Mouse (Mus musculus): ENCODE measurements around the gene Ilk. TPM values are rescaled to one million over a fixed set of nuclear protein-coding genes. Genes with fewer than 3 reads are reported as not detected.

Ilk gene
- polyA plus RNA-seq, 1 experiment from 2014 or later: 384 TPM

GRCm38 (mm10) chr7:105769959-105770358 lies 33.6 kb downstream of the Ilk start:
- Histone ChIP-seq H3K27ac (ENCODE audit: poor library complexity, severe bottlenecking) (no peak overlapping the region), H3K36me3 (peaks cover 40% of the 10 kb centered on the region)
- 84% methylated on average over 3 of the region's 3 CpGs for WGBS

DNA sequence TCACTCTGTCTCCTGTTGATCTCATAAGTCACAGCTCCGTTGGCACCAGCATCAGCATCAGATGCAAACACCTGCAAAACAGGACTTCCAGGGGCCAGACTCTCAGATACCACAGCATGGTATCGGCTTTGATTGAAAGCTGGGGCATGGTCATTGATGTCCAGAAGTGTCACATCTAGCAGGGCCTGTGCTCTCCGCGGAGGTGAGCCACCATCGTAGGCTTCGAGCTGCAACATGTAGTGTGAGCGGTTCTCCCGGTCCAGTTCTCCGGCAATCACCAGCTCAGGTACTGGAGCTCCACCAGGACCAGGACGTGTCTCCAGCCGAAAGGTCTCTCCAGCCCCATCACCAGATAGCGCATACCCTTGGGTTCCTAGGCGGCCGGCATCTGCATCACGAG lies 35.9 kb downstream of the Ilk start:
- no peak overlapping the region for H3K9ac ChIP-seq
- H3K4me1 ChIP-seq (replicated peaks): peaks cover 36% of the 10 kb centered on the region
- H3K9me3 ChIP-seq (replicated peaks): no peaks in the 10 kb centered on the region
- no peak for ATAC-seq (ENCODE audit: insufficient number of reproducible peaks, low FRiP score)
- H3K36me3 ChIP-seq: peaks cover 28% of the 10 kb centered on the region
- no peak overlapping the region for H3K4me2 ChIP-seq
- no peak overlapping the region for H3K27ac ChIP-seq (ENCODE audit: poor library complexity, severe bottlenecking)
- H3K27me3 ChIP-seq (replicated peaks): no peaks in the 10 kb centered on the region
- whole genome bisulfite sequencing: 91% methylated on average over 15 of the region's 15 CpGs
- H3K4me3 ChIP-seq: no peak overlapping the region

More at GRCm38 (mm10) chr7:105769959-105770358, 33.6 kb downstream of the Ilk start:
- H3K4me3 ChIP-seq: no peak overlapping the region
- H3K4me1 ChIP-seq (replicated peaks): peaks cover 31% of the 10 kb centered on the region
- ATAC-seq (ENCODE audit: insufficient number of reproducible peaks, low FRiP score): no peak
- H3K27me3 ChIP-seq (replicated peaks): no peaks in the 10 kb centered on the region
- no peaks in the 10 kb centered on the region for H3K9me3 ChIP-seq (replicated peaks)
- no peak overlapping the region for H3K9ac ChIP-seq
- H3K4me2 ChIP-seq: no peak overlapping the region

DNA sequence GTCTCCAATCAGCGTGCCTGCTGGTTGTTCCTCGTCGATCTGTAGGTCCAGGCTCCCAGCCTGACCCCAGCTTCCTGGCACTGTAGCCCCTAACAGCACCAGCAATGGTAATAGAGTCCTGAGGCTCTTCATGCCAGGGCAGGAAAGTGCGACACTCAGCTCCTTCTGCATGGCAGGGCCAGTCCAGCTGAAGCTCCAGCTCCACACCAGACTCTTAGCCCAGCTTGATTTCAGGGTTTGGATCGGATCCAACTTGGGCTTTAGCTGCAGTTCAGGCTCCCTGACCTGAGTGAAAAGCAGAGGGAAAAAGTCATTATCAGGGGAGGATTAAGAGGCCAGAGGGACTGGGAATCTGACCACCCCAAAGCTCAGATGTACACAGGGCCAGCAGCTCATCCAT lies 36.6 kb downstream of the Ilk start:
- 75% methylated on average over 5 of the region's 5 CpGs for WGBS
- H3K4me2 ChIP-seq: no peak overlapping the region
- no peak overlapping the region for H3K27ac ChIP-seq (ENCODE audit: poor library complexity, severe bottlenecking)
- no peak overlapping the region for H3K4me3 ChIP-seq
- peaks cover 36% of the 10 kb centered on the region for H3K4me1 ChIP-seq (replicated peaks)
- H3K9me3 ChIP-seq (replicated peaks): no peaks in the 10 kb centered on the region
- peaks cover 28% of the 10 kb centered on the region for H3K36me3 ChIP-seq
- no peak for ATAC-seq (ENCODE audit: insufficient number of reproducible peaks, low FRiP score)
- no peak overlapping the region for H3K9ac ChIP-seq
- no peaks in the 10 kb centered on the region for H3K27me3 ChIP-seq (replicated peaks)

DNA sequence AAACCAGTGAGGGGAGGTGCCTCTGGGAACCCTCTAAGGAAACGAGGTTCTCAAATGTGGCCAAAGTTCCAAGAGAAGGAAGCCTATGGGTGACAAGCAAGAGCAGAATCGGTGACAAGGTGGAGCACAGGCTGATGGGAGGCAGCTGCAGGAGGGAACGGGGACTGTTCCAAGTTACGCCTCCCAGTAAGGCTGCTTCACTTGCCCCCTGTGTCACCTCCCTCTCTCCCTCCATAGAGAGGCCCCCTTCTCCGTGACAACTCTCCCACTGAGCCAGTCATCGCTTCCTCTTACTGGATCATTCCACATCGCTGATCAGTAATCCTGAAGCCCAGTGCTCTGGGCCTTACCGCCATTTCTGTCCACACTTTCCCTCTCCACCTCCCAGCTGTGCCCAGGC lies 38.3 kb downstream of the Ilk start:
- Histone ChIP-seq H3K4me2 (no peak overlapping the region), H3K36me3 (peaks cover 28% of the 10 kb centered on the region), H3K27me3 (replicated peaks) (no peaks in the 10 kb centered on the region), H3K9me3 (replicated peaks) (no peaks in the 10 kb centered on the region), H3K9ac (no peak overlapping the region), H3K4me1 (replicated peaks) (peaks cover 43% of the 10 kb centered on the region), H3K27ac (ENCODE audit: poor library complexity, severe bottlenecking) (no peak overlapping the region), H3K4me3 (no peak overlapping the region)
- no peak for ATAC-seq (ENCODE audit: insufficient number of reproducible peaks, low FRiP score)
- 51% methylated on average over 8 of the region's 8 CpGs for WGBS

- H3K4me1 ChIP-seq (replicated peaks): peaks cover 47% of the 10 kb centered on the region
- no peak overlapping the region for H3K4me3 ChIP-seq
Observed at GRCm38 (mm10) chr7:105776026-105776425, 39.6 kb downstream of the Ilk start.

GRCm38 (mm10) chr7:105777316-105777715 lies 40.9 kb downstream of the Ilk start:
- no peak overlapping the region for H3K27ac ChIP-seq (ENCODE audit: poor library complexity, severe bottlenecking)
- ATAC-seq (ENCODE audit: insufficient number of reproducible peaks, low FRiP score): no peak
- peaks cover 41% of the 10 kb centered on the region for H3K4me1 ChIP-seq (replicated peaks)
- H3K9me3 ChIP-seq (replicated peaks): no peaks in the 10 kb centered on the region
- H3K27me3 ChIP-seq (replicated peaks): no peaks in the 10 kb centered on the region
- peaks cover 20% of the 10 kb centered on the region for H3K36me3 ChIP-seq
- peak overlapping the region; percentile 46 for H3K4me2 ChIP-seq
- no peak overlapping the region for H3K4me3 ChIP-seq
- H3K9ac ChIP-seq: no peak overlapping the region
- WGBS: 84% methylated on average over 1 of the region's 1 CpGs

More at GRCm38 (mm10) chr7:105776026-105776425, 39.6 kb downstream of the Ilk start:
- WGBS: 71% methylated on average over 2 of the region's 2 CpGs
- Histone ChIP-seq H3K9ac (no peak overlapping the region), H3K27ac (ENCODE audit: poor library complexity, severe bottlenecking) (no peak overlapping the region), H3K36me3 (peaks cover 24% of the 10 kb centered on the region), H3K9me3 (replicated peaks) (no peaks in the 10 kb centered on the region), H3K27me3 (replicated peaks) (no peaks in the 10 kb centered on the region), H3K4me2 (no peak overlapping the region)
- no peak for ATAC-seq (ENCODE audit: insufficient number of reproducible peaks, low FRiP score)

GRCm38 (mm10) chr7:105777797-105778552 lies 41.6 kb downstream of the Ilk start:
- Histone ChIP-seq H3K36me3 (peaks cover 14% of the 10 kb centered on the region), H3K27me3 (replicated peaks) (no peaks in the 10 kb centered on the region), H3K9ac (peak overlapping the region; percentile 54; the same call in 1 of the 2 replicates), H3K4me2 (peak overlapping the region; percentile 46), H3K9me3 (replicated peaks) (no peaks in the 10 kb centered on the region), H3K4me1 (replicated peaks) (peaks cover 45% of the 10 kb centered on the region), H3K27ac (ENCODE audit: poor library complexity, severe bottlenecking) (peak overlapping the region; percentile 90), H3K4me3 (no peak overlapping the region)
- ATAC-seq (ENCODE audit: insufficient number of reproducible peaks, low FRiP score): peak; percentile 74
- 36% methylated on average over 13 of the region's 13 CpGs for whole genome bisulfite sequencing

GRCm38 (mm10) chr7:105778553-105779265 lies 42.3 kb downstream of the Ilk start:
- Histone ChIP-seq H3K4me2 (peak overlapping the region; percentile 46), H3K36me3 (peaks cover 12% of the 10 kb centered on the region), H3K27me3 (replicated peaks) (no peaks in the 10 kb centered on the region), H3K9ac (peak overlapping the region; percentile 54), H3K9me3 (replicated peaks) (no peaks in the 10 kb centered on the region), H3K4me1 (replicated peaks) (peaks cover 42% of the 10 kb centered on the region), H3K4me3 (no peak overlapping the region), H3K27ac (ENCODE audit: poor library complexity, severe bottlenecking) (peak overlapping the region; percentile 90)
- WGBS: 20% methylated on average over 4 of the region's 4 CpGs
- ATAC-seq (ENCODE audit: insufficient number of reproducible peaks, low FRiP score): peak; percentile 73

GRCm38 (mm10) chr7:105783861-105784260 lies 47.5 kb downstream of the Ilk start:
- Histone ChIP-seq H3K36me3 (peaks cover 12% of the 10 kb centered on the region), H3K27ac (ENCODE audit: poor library complexity, severe bottlenecking) (no peak overlapping the region), H3K4me2 (peak overlapping the region; percentile 12; the same call in 1 of the 2 replicates), H3K27me3 (replicated peaks) (peaks cover 5% of the 10 kb centered on the region; the same call in 1 of the 2 replicates), H3K4me3 (no peak overlapping the region), H3K9ac (0 out of 2 replicates have a peak overlapping the region, but pooled peaks have one; percentile 18), H3K4me1 (replicated peaks) (peaks cover 46% of the 10 kb centered on the region), H3K9me3 (replicated peaks) (no peaks in the 10 kb centered on the region)
- no peak for ATAC-seq (ENCODE audit: insufficient number of reproducible peaks, low FRiP score)
- 43% methylated on average over 4 of the region's 4 CpGs for WGBS

GRCm38 (mm10) chr7:105784556-105784955 lies 48.2 kb downstream of the Ilk start:
- H3K9ac ChIP-seq: 0 out of 2 replicates have a peak overlapping the region, but pooled peaks have one; percentile 18
- H3K9me3 ChIP-seq (replicated peaks): no peaks in the 10 kb centered on the region
- ATAC-seq (ENCODE audit: insufficient number of reproducible peaks, low FRiP score): no peak
- no peak overlapping the region for H3K4me3 ChIP-seq
- 27% methylated on average over 4 of the region's 4 CpGs for WGBS
- peaks cover 40% of the 10 kb centered on the region for H3K4me1 ChIP-seq (replicated peaks)
- peak overlapping the region; percentile 12; the same call in 1 of the 2 replicates for H3K4me2 ChIP-seq
- no peak overlapping the region for H3K27ac ChIP-seq (ENCODE audit: poor library complexity, severe bottlenecking)
- peaks cover 12% of the 10 kb centered on the region for H3K36me3 ChIP-seq
- peaks cover 5% of the 10 kb centered on the region; the same call in 1 of the 2 replicates for H3K27me3 ChIP-seq (replicated peaks)
